Mouse (Mus musculus) brain, embryonic 14.5 days (tissue): Measurements from ENCODE around the gene Olfr653. TPM values are rescaled to one million over a fixed set of nuclear protein-coding genes. Genes with fewer than 3 reads are reported as not detected.

Source experiments
- DNase-seq: peaks from one replicate; pipeline ENCODE4 v3.0.0-alpha.2; 2011; ENCODE audit warnings: low read depth
- CTCF ChIP-seq: fragments of 200-500 bp; IDR thresholded peaks from 2 replicates; pipeline ENCODE4 v1.5.1; 2012; ENCODE audit warnings: inconsistent platforms, mild to moderate bottlenecking, moderate library complexity, borderline replicate concordance; ENCODE audit not compliant: insufficient read depth, insufficient read length; ENCODE audit errors: extremely low read depth
- POLR2A ChIP-seq: fragments of 200-500 bp; IDR thresholded peaks from 2 replicates; pipeline ENCODE4 v1.6.1; 2012; ENCODE audit warnings: mild to moderate bottlenecking, inconsistent platforms, borderline replicate concordance; ENCODE audit not compliant: poor library complexity, insufficient read depth, insufficient read length, severe bottlenecking; ENCODE audit errors: extremely low read depth
- polyA plus RNA-seq: library from polyadenylated mRNA; depleted of rRNA; stranded (reverse); fragments of >200 nt; gene quantifications from 2 replicates; pipeline ENCODE4 v1.2.3, GENCODE M21; 2012; rRNA removed

Olfr653 gene
- polyA plus RNA-seq: not detected in 2 replicates

- TF ChIP-seq POLR2A: no peak
- no peak for TF ChIP-seq CTCF
- no peak for DNase-seq
These were observed at the start of gene Olfr653 for GRCm38 (mm10) chr7:104577014-104577413. Gene Olfr653, plus strand, starts transcription at chr7:104577314.

- no peak for TF ChIP-seq POLR2A
- TF ChIP-seq CTCF: no peak
- no peak for DNase-seq
These were observed 27.3 kb upstream of the Olfr653 start, which contains the start of gene Olfr651 for GRCm38 (mm10) chr7:104549833-104550232. Gene Olfr651, plus strand, starts transcription at chr7:104550133.

- no peak for DNase-seq
- no peak for TF ChIP-seq CTCF
- TF ChIP-seq POLR2A: no peak
These were observed 24.4 kb upstream of the Olfr653 start for GRCm38 (mm10) chr7:104552700-104553099.

DNA sequence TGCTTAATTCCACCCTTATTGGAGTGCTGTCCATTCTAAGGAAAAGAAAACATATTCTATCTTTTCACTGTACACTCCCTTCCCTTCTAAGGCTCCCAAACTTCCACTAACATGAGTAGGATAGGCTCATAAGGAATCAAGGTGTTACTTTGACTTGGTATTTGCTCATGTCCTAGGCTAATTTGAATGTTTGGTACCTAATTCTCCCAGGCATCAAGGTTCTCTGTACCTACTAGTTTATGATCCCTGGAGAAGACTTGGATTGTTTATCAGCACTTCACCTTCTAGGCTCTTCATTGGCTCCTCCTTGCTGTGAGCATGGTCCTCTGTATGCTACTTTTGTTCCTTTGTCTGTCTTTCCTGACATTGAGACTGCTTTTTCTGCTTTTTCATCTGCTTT is 16.5 kb upstream of the Olfr653 start, which contains the start of gene Olfr652:
TSS of gene Olfr652 (plus strand) at position 301 of the 400 bp plus-strand sequence.
- no peak for DNase-seq
- TF ChIP-seq POLR2A (no peak), CTCF (no peak)

DNA sequence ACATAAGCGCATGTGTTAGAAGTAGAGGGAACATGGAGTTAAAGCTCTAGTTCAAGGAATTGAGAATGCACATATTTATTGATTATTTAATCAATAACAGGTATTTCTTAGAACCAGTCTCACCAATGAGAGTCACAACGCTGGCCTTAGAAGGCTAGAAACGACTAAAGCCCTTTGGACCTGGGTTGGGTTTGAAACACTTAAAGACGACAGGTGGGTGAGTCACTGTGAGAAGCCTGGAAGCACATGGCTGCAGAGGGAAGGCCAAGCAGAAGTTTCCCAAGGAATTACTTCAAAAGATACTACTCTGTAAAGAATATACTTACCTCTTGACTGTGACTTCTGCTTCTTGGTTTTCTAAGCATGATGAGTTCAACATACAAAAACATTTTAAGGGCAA is 3.7 kb downstream of the Olfr653 start:
- no peak for DNase-seq
- no peak for TF ChIP-seq CTCF
- no peak for TF ChIP-seq POLR2A

- no peak for DNase-seq
- TF ChIP-seq POLR2A (no peak), CTCF (no peak)
These were observed 4.3 kb downstream of the Olfr653 start for GRCm38 (mm10) chr7:104581429-104581828.

- TF ChIP-seq CTCF (no peak), POLR2A (no peak)
- DNase-seq: no peak
These were observed 9.6 kb downstream of the Olfr653 start, which contains the start of gene Olfr654 for GRCm38 (mm10) chr7:104586725-104587124. Gene Olfr654, plus strand, starts transcription at chr7:104587025.

DNA sequence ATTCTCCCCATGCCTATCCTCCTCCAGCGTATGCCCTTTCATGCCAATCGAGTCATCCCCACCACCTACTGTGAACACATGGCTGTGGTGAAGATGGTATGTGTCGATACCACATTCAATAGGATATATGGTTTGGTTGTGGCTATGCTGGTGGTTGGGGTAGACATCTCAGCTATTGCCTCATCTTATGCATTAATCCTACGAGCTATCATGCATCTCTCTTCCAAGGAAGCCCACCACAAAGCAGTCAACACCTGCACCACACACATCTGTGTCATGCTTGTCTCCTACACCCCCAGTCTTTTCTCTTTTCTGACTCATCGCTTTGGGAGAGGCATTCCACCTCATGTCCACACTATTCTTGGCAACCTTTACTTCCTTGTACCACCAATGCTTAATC is 11.2 kb downstream of the Olfr653 start:
- DNase-seq: no peak
- TF ChIP-seq CTCF (no peak), POLR2A (no peak)

DNA sequence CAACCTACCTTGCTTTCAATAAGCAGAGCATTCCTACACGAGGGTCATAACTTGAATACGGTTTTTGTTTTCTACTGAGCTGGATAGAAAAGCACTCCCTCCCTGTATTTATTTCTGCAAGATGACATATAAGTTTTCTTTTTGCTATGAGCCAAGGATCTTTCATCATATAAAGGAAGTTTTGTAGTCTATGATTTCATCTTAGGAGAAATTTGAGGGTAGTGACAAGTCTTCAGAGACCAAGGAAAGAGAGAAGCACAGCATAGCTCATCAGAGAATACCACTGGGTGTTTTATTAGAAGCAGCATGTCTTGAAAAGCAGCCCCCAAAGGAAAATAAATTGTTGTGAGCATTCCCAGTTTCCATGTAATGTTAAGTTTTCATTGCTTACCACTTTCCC is 24.6 kb downstream of the Olfr653 start, which contains the start of gene Olfr655:
TSS of gene Olfr655 (minus strand) at position 101 of the 400 bp plus-strand sequence.
- TF ChIP-seq CTCF: no peak
- TF ChIP-seq POLR2A: no peak
- no peak for DNase-seq

DNA sequence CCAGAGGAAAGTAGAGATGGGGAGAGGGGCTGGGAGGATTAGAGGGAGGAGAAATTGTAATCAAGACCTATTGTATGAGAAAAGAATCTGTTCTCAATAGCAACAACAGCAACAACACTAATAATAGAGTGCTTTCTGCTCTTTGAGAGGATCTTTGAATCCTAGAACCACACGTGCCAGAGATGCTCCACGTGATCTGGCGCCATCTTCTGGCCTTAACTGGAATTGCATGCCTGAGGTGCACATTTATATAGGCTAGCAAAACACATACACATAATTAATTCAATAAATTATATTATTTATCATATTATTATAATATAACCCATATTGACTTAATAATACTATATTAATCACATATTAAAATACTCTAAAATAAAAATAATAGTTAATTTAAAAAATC is 26.1 kb downstream of the Olfr653 start:
- TF ChIP-seq CTCF: peak; percentile 56; the same call in 1 of the 2 replicates
- TF ChIP-seq POLR2A: no peak
- peak; percentile 8 for DNase-seq

DNA sequence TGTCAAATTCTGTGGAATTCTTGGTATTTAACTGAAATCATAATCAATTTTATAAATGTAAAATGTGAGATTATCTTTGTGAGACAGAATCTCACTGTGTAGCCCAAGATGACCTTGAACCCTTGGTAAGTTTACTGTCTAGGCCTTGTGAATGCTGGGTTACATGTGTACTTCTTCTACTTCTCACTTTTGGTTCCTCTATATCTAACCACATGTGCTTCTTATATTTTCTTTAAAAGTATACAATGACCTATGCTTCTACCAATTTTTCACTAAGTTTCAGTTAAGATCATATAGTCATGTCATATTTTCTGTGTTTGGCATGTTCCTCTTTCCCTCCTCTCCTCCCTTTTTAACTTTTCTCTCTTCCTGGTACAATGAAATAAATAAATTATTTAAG is 27.6 kb downstream of the Olfr653 start:
- TF ChIP-seq CTCF: no peak
- no peak for DNase-seq

GRCm38 (mm10) chr7:104613655-104614054 is 36.5 kb downstream of the Olfr653 start, which contains the start of gene Olfr656:
Gene Olfr656, plus strand, starts transcription at chr7:104613955.
- no peak for DNase-seq
- TF ChIP-seq POLR2A: no peak
- no peak for TF ChIP-seq CTCF
